Mouse (Mus musculus) MEL (cell line): ENCODE data around the gene Mgat1. TPM values are rescaled to one million over a fixed set of nuclear protein-coding genes. Genes with fewer than 3 reads are reported as not detected.
A peak's percentile ranks its signal among the peaks of the same experiment; 100 is the strongest.

Experiments
- DNase-seq: peaks from one replicate; pipeline ENCODE4 v3.0.0; 2011; ENCODE audit warnings: low read depth, low spot score
- H3K27ac ChIP-seq: 2 replicates; pipeline ENCODE4 v1.5.1; 2012; ENCODE audit warnings: low read depth, mild to moderate bottlenecking, control low read depth, low read length, moderate library complexity; ENCODE audit not compliant: control insufficient read depth
- H3K27me3 ChIP-seq, 2 experiments: fragments of 150-350 bp in 1 of 2; sonication (generic) in 1 of 2; 2 replicates each; pipeline ENCODE4 v1.6.1; 2012; ENCODE audit warnings: low read length in 2 of 2, mild to moderate bottlenecking in 2 of 2, improper control_type of control experiment in 1 of 2, moderate library complexity in 1 of 2; ENCODE audit not compliant: insufficient read depth in 2 of 2, control insufficient read depth in 1 of 2
- H3K36me3 ChIP-seq, 2 experiments: 2 replicates each; pipeline ENCODE4 v1.6.1; 2012 to 2014; ENCODE audit warnings: low read length in 2 of 2, improper control_type of control experiment in 1 of 2, inconsistent platforms in 1 of 2, mild to moderate bottlenecking in 1 of 2; ENCODE audit not compliant: insufficient read depth in 2 of 2, control insufficient read depth in 1 of 2
- H3K4me1 ChIP-seq, 2 experiments: fragments of 150-350 bp in 1 of 2; sonication (generic) in 1 of 2; 2 replicates each; pipeline ENCODE4 v1.6.1; 2012; ENCODE audit warnings: low read length in 2 of 2, improper control_type of control experiment in 1 of 2, mild to moderate bottlenecking in 1 of 2; ENCODE audit not compliant: insufficient read depth in 2 of 2, control insufficient read depth in 1 of 2
- H3K4me3 ChIP-seq, 2 experiments: fragments of 150-350 bp in 1 of 2; sonication (generic) in 1 of 2; 2 replicates each; pipeline ENCODE4 v1.5.1; 2012; ENCODE audit warnings: low read depth in 2 of 2, low read length in 2 of 2, mild to moderate bottlenecking in 2 of 2, moderate library complexity in 2 of 2, control low read depth in 1 of 2, improper control_type of control experiment in 1 of 2; ENCODE audit not compliant: control insufficient read depth in 1 of 2, insufficient read depth in 1 of 2
- H3K79me2 ChIP-seq: 2 replicates; pipeline ENCODE4 v1.6.1; 2012; ENCODE audit warnings: mild to moderate bottlenecking, low read length, moderate library complexity; ENCODE audit not compliant: control insufficient read depth, poor library complexity, insufficient read depth
- H3K9ac ChIP-seq: 2 replicates; pipeline ENCODE4 v1.6.1; 2012; ENCODE audit warnings: low read depth, mild to moderate bottlenecking, control low read depth, low read length, moderate library complexity; ENCODE audit not compliant: control insufficient read depth, poor library complexity, severe bottlenecking
- H3K9me3 ChIP-seq: fragments of 150-350 bp; sonication (generic); replicated peaks from 2 replicates; pipeline ENCODE4 v1.6.1; 2012; ENCODE audit warnings: mild to moderate bottlenecking, low read length, improper control_type of control experiment, moderate library complexity; ENCODE audit not compliant: insufficient read depth
- E2F4 ChIP-seq: IDR thresholded peaks from 2 replicates; pipeline ENCODE4 v1.6.1; 2011; ENCODE audit warnings: low read depth, low read length, improper control_type of control experiment, borderline replicate concordance
- EP300 ChIP-seq, 2 experiments: IDR thresholded peaks; 2 replicates each; pipeline ENCODE4 v1.6.1; 2011; ENCODE audit warnings: improper control_type of control experiment in 2 of 2, low read length in 2 of 2, low read depth in 1 of 2, mild to moderate bottlenecking in 1 of 2
- ETS1 ChIP-seq: IDR thresholded peaks from 2 replicates; pipeline ENCODE4 v1.6.1; 2012; ENCODE audit warnings: low read depth, mild to moderate bottlenecking, inconsistent platforms, low read length, improper control_type of control experiment, moderate library complexity
- GATA1 ChIP-seq: IDR thresholded peaks from 2 replicates; pipeline ENCODE4 v1.6.1; 2011; ENCODE audit warnings: low read depth, low read length, improper control_type of control experiment
- MAX ChIP-seq: IDR thresholded peaks from 2 replicates; pipeline ENCODE4 v1.6.1; 2011; ENCODE audit warnings: low read length, improper control_type of control experiment
- MYC ChIP-seq: IDR thresholded peaks from 2 replicates; pipeline ENCODE4 v1.6.1; 2011; ENCODE audit warnings: low read depth, mild to moderate bottlenecking, low read length, improper control_type of control experiment, moderate library complexity
- NELFE ChIP-seq: IDR thresholded peaks from 2 replicates; pipeline ENCODE4 v1.6.1; 2011; ENCODE audit warnings: low read depth, low read length, improper control_type of control experiment
- POLR2AphosphoS2 ChIP-seq: IDR thresholded peaks from 2 replicates; pipeline ENCODE4 v1.6.1; 2011; ENCODE audit warnings: low read length, improper control_type of control experiment
- RCOR1 ChIP-seq: IDR thresholded peaks from 2 replicates; pipeline ENCODE4 v1.6.1; 2012; ENCODE audit warnings: low read depth, mild to moderate bottlenecking, inconsistent platforms, low read length, improper control_type of control experiment
- SIN3A ChIP-seq: IDR thresholded peaks from 2 replicates; pipeline ENCODE4 v1.6.1; 2012; ENCODE audit warnings: low read length, improper control_type of control experiment, inconsistent platforms
- SMC3 ChIP-seq: IDR thresholded peaks from 2 replicates; pipeline ENCODE4 v1.6.1; 2011; ENCODE audit warnings: low read depth, low read length, improper control_type of control experiment
- TBP ChIP-seq: IDR thresholded peaks from 2 replicates; pipeline ENCODE4 v1.8.0; 2011; ENCODE audit warnings: low read depth, low read length, improper control_type of control experiment
- TCF12 ChIP-seq: IDR thresholded peaks from 2 replicates; pipeline ENCODE4 v1.6.1; 2014; ENCODE audit warnings: low read depth, mild to moderate bottlenecking, inconsistent platforms, low read length, improper control_type of control experiment, moderate library complexity
- USF2 ChIP-seq, 2 experiments: IDR thresholded peaks; 2 replicates each; pipeline ENCODE4 v1.6.1; 2011 to 2012; ENCODE audit warnings: improper control_type of control experiment in 2 of 2, low read length in 2 of 2, borderline replicate concordance in 1 of 2, inconsistent platforms in 1 of 2, low read depth in 1 of 2, mild to moderate bottlenecking in 1 of 2; ENCODE audit not compliant: insufficient read depth in 1 of 2
- ZC3H11A ChIP-seq: IDR thresholded peaks from 2 replicates; pipeline ENCODE4 v1.6.1; 2012; ENCODE audit warnings: low read depth, mild to moderate bottlenecking, inconsistent platforms, low read length, improper control_type of control experiment
- ZMIZ1 ChIP-seq: IDR thresholded peaks from 2 replicates; pipeline ENCODE4 v1.6.1; 2012; ENCODE audit warnings: low read depth, mild to moderate bottlenecking, inconsistent platforms, low read length, improper control_type of control experiment, moderate library complexity
- ZNF384 ChIP-seq: IDR thresholded peaks from 2 replicates; pipeline ENCODE4 v1.6.1; 2012; ENCODE audit warnings: low read depth, mild to moderate bottlenecking, inconsistent platforms, low read length, improper control_type of control experiment
- polyA plus RNA-seq, 2 experiments: library from polyadenylated mRNA; stranded (reverse) in 1 of 2; unstranded in 1 of 2; fragments of >175 nt in 1 of 2; fragments of >200 nt in 1 of 2; gene quantifications; 2 replicates each; pipeline versions ENCODE4 v1.2.1 to v1.2.4; 2012; ENCODE audit warnings: low replicate concordance in 2 of 2, low read depth in 1 of 2; ENCODE audit not compliant: insufficient read length in 2 of 2, insufficient read depth in 1 of 2, missing spikeins in 1 of 2
- total RNA-seq: library from RNA; depleted of rRNA; stranded (reverse); fragments of 300-350 nt; gene quantifications from 2 replicates; pipeline ENCODE4 v1.2.3, GENCODE M21; 2012

Mgat1 gene
- total and polyA plus RNA-seq, 3 experiments, result 41.1 to 44.3 TPM; not detected in 1

GRCm38 (mm10) chr11:49200666-49201065 lies 43.3 kb upstream of the Mgat1 start:
- Histone ChIP-seq H3K79me2 (peaks cover 30% of the 10 kb centered on the region), H3K4me1 (peaks cover 10 to 24% of the 10 kb centered on the region in 2 experiments), H3K27me3 (no peaks in the 10 kb centered on the region), H3K27ac (no peak overlapping the region), H3K36me3 (peaks cover 0 to 25% of the 10 kb centered on the region in 2 experiments; a peak in 2 of 4 replicates), H3K9ac (no peak overlapping the region), H3K4me3 (no peak overlapping the region), H3K9me3 (no peaks in the 10 kb centered on the region)
- peak; percentile 27 for DNase-seq
- TF ChIP-seq TCF12, result peak; percentile 25; the same call in 1 of the 2 replicates
- peak; percentile 31; the same call in 1 of the 2 replicates for TF ChIP-seq SIN3A
- peak; percentile 66 to 67; a peak in 3 of 4 replicates for TF ChIP-seq EP300 (IDR thresholded peaks at IDR 0.05; ENCODE audit: low read depth in 1 of 2, low read length in 2 of 2)
- TF ChIP-seq MYC, result 0 out of 2 replicates have a peak, but pooled peaks have one; percentile 7
- no peak for TF ChIP-seq MAX
- 0 out of 2 replicates have a peak, but pooled peaks have one; percentile 1 for TF ChIP-seq ZC3H11A
- TF ChIP-seq ZNF384, result peak; percentile 89
- TF ChIP-seq POLR2AphosphoS2, result no peak
- peak; percentile 54; the same call in 1 of the 2 replicates for TF ChIP-seq ETS1
- no peak for TF ChIP-seq SMC3
- TF ChIP-seq NELFE, result no peak
- TF ChIP-seq RCOR1, result 0 out of 2 replicates have a peak, but pooled peaks have one; percentile 31
- no peak for TF ChIP-seq E2F4
- no peak for TF ChIP-seq ZMIZ1
- peak; percentile 81 for TF ChIP-seq GATA1

GRCm38 (mm10) chr11:49201142-49201541 lies 42.8 kb upstream of the Mgat1 start:
- peaks cover 31% of the 10 kb centered on the region for H3K79me2 ChIP-seq
- H3K4me3 ChIP-seq, result no peak overlapping the region
- no peaks in the 10 kb centered on the region for H3K9me3 ChIP-seq
- no peaks in the 10 kb centered on the region for H3K27me3 ChIP-seq
- H3K9ac ChIP-seq, result no peak overlapping the region
- TF ChIP-seq NELFE, result no peak
- 0 out of 4 replicates have a peak, but pooled peaks of 1 of the 2 experiments have one; percentile 13 for TF ChIP-seq USF2 (IDR thresholded peaks at IDR 0.05; ENCODE audit: borderline replicate concordance in 1 of 2, insufficient read depth in 1 of 2, low read depth in 1 of 2, low read length in 2 of 2)
- 0 out of 2 replicates have a peak, but pooled peaks have one; percentile 25 for TF ChIP-seq TBP
- peak; percentile 56; the same call in 1 of the 2 replicates for TF ChIP-seq ZNF384
- TF ChIP-seq, all 39 proteins: peak for 3
- Histone ChIP-seq H3K4me1 (peaks cover 10 to 24% of the 10 kb centered on the region in 2 experiments), H3K36me3 (peaks cover 0 to 26% of the 10 kb centered on the region in 2 experiments; a peak in 3 of 4 replicates), H3K27ac (no peak overlapping the region)
- DNase-seq, result peak; percentile 54
